Mouse (Mus musculus) lung, embryonic 15.5 days (tissue): ENCODE data around the gene Slc25a34. TPM values are rescaled to one million over a fixed set of nuclear protein-coding genes. Genes with fewer than 3 reads are reported as not detected.
A peak's percentile ranks its signal among the peaks of the same experiment; 100 is the strongest.

ENCODE experiments used
- ATAC-seq: fragments of 200-750 bp; cut with Nextera tagmentation; 2 replicates; pipeline ENCODE4 v1.8.0; 2017; ENCODE audit warnings: moderate number of reproducible peaks, borderline replicate concordance; ENCODE audit not compliant: low FRiP score, low TSS enrichment; ENCODE audit errors: extremely low read depth
- H3K27ac ChIP-seq: fragments of 300-500 bp; sonication (generic); 2 replicates; pipeline ENCODE4 v1.5.1; 2015; ENCODE audit warnings: moderate library complexity, mild to moderate bottlenecking, inconsistent platforms
- H3K27me3 ChIP-seq: fragments of 300-500 bp; sonication (generic); 2 replicates; pipeline ENCODE4 v1.6.1; 2015; ENCODE audit warnings: inconsistent platforms
- H3K36me3 ChIP-seq: fragments of 300-500 bp; sonication (generic); 2 replicates; pipeline ENCODE4 v1.6.1; 2015; ENCODE audit warnings: inconsistent platforms
- H3K4me1 ChIP-seq: fragments of 300-500 bp; sonication (generic); 2 replicates; pipeline ENCODE4 v1.6.1; 2015; ENCODE audit warnings: inconsistent platforms
- H3K4me2 ChIP-seq: fragments of 300-500 bp; sonication (generic); 2 replicates; pipeline ENCODE4 v1.6.1; 2015; ENCODE audit warnings: inconsistent platforms, mild to moderate bottlenecking, moderate library complexity
- H3K4me3 ChIP-seq: fragments of 300-500 bp; sonication (generic); 2 replicates; pipeline ENCODE4 v1.5.1; 2015; ENCODE audit warnings: mild to moderate bottlenecking, inconsistent platforms
- H3K9ac ChIP-seq: fragments of 300-500 bp; sonication (generic); 2 replicates; pipeline ENCODE4 v1.6.1; 2015; ENCODE audit warnings: inconsistent platforms
- H3K9me3 ChIP-seq: fragments of 300-500 bp; sonication (generic); 2 replicates; pipeline ENCODE4 v1.6.1; 2016; ENCODE audit warnings: inconsistent platforms
- WGBS: fragments of 180-500 bp; shearing (Covaris S2); methylation state at CpG from one replicate; pipeline ENCODE4 v1.1.7; 2015; 5-methylcytosine and 5-hydroxymethylcytosine counted together
- polyA plus RNA-seq: library from polyadenylated mRNA; unstranded; fragments of >200 nt; fragmentation: Nextera tagmentation; extraction: Ambion mirVana; gene quantifications from 2 replicates; pipeline ENCODE4 v1.2.1, GENCODE M21; 2015

The Slc25a34 gene
- polyA plus RNA-seq: 0.05 and 0.09 TPM in 2 replicates

- peak; percentile 9; the same call in 1 of the 2 replicates for ATAC-seq
- H3K27me3 ChIP-seq: no peaks in the 10 kb centered on the region
- 53% methylated on average over 1 of the region's 1 CpGs for WGBS
- H3K36me3 ChIP-seq: peaks cover 25% of the 10 kb centered on the region
- no peak within 1 kb of the TSS for H3K4me3 ChIP-seq
- H3K4me1 ChIP-seq: peaks cover 10% of the 10 kb centered on the region
- no peaks in the 10 kb centered on the region for H3K9me3 ChIP-seq
- H3K9ac ChIP-seq: no peak within 1 kb of the TSS
- no peak within 1 kb of the TSS for H3K4me2 ChIP-seq
- no peak within 1 kb of the TSS for H3K27ac ChIP-seq
Observed at GRCm38 (mm10) chr4:141623666-141624065, at the start of gene Slc25a34. Gene Slc25a34, minus strand, starts transcription at chr4:141623821.

GRCm38 (mm10) chr4:141672325-141672724, 48.7 kb upstream of the Slc25a34 start:
- Histone ChIP-seq H3K27ac (no peak overlapping the region), H3K4me1 (peaks cover 19% of the 10 kb centered on the region), H3K27me3 (no peaks in the 10 kb centered on the region), H3K4me2 (no peak overlapping the region), H3K9me3 (no peaks in the 10 kb centered on the region), H3K9ac (no peak overlapping the region), H3K4me3 (no peak overlapping the region), H3K36me3 (no peaks in the 10 kb centered on the region)
- WGBS: 75% methylated on average over 13 of the region's 13 CpGs
- ATAC-seq: no peak

GRCm38 (mm10) chr4:141671389-141671788, 47.8 kb upstream of the Slc25a34 start:
- no peak overlapping the region for H3K9ac ChIP-seq
- no peak overlapping the region; the same call in 1 of the 2 replicates for H3K4me2 ChIP-seq
- H3K36me3 ChIP-seq: no peaks in the 10 kb centered on the region
- peaks cover 19% of the 10 kb centered on the region for H3K4me1 ChIP-seq
- WGBS: 43% methylated on average over 4 of the region's 4 CpGs
- H3K4me3 ChIP-seq: no peak overlapping the region
- no peaks in the 10 kb centered on the region for H3K27me3 ChIP-seq
- H3K27ac ChIP-seq: peak overlapping the region; percentile 36; the same call in 1 of the 2 replicates
- ATAC-seq: peak; percentile 43; the same call in 1 of the 2 replicates
- H3K9me3 ChIP-seq: no peaks in the 10 kb centered on the region

- WGBS: 70% methylated on average over 18 of the region's 18 CpGs
- Histone ChIP-seq H3K4me2 (no peak overlapping the region), H3K4me3 (no peak overlapping the region), H3K4me1 (peaks cover 19% of the 10 kb centered on the region), H3K27ac (no peak overlapping the region), H3K9me3 (no peaks in the 10 kb centered on the region), H3K36me3 (no peaks in the 10 kb centered on the region), H3K27me3 (no peaks in the 10 kb centered on the region), H3K9ac (no peak overlapping the region)
- no peak for ATAC-seq
Observed at GRCm38 (mm10) chr4:141669898-141670712, 46.5 kb upstream of the Slc25a34 start.

GRCm38 (mm10) chr4:141664799-141665198, 41.2 kb upstream of the Slc25a34 start, which contains the start of gene Plekhm2:
Gene Plekhm2, minus strand, starts transcription at chr4:141664899.
- peak within 1 kb of the TSS; percentile 73 for H3K4me3 ChIP-seq
- peak within 1 kb of the TSS; percentile 81 for H3K9ac ChIP-seq
- H3K27me3 ChIP-seq: no peaks in the 10 kb centered on the region
- peaks cover 20% of the 10 kb centered on the region for H3K36me3 ChIP-seq
- H3K27ac ChIP-seq: peak within 1 kb of the TSS; percentile 67
- H3K9me3 ChIP-seq: no peaks in the 10 kb centered on the region
- 55% methylated on average over 8 of the region's 8 CpGs for WGBS
- peak within 1 kb of the TSS; percentile 81 for H3K4me2 ChIP-seq
- peaks cover 19% of the 10 kb centered on the region for H3K4me1 ChIP-seq
- ATAC-seq: no peak

- ATAC-seq: peak; percentile 87
- Histone ChIP-seq H3K9me3 (no peaks in the 10 kb centered on the region), H3K27ac (peak overlapping the region; percentile 67)
Observed at GRCm38 (mm10) chr4:141664011-141664745, 40.6 kb upstream of the Slc25a34 start.

GRCm38 (mm10) chr4:141663122-141663931, 39.7 kb upstream of the Slc25a34 start:
- Histone ChIP-seq H3K9ac (peak overlapping the region; percentile 81), H3K9me3 (no peaks in the 10 kb centered on the region), H3K27me3 (no peaks in the 10 kb centered on the region), H3K36me3 (peaks cover 32% of the 10 kb centered on the region), H3K4me2 (peak overlapping the region; percentile 81), H3K4me1 (peaks cover 19% of the 10 kb centered on the region), H3K27ac (peak overlapping the region; percentile 67), H3K4me3 (peak overlapping the region; percentile 73)
- WGBS: 3% methylated on average over 38 of the region's 47 CpGs
- peak; percentile 13; the same call in 1 of the 2 replicates for ATAC-seq

More at GRCm38 (mm10) chr4:141664011-141664745, 40.6 kb upstream of the Slc25a34 start:
- under 1% methylated on average over 60 of the region's 60 CpGs for WGBS
- H3K36me3 ChIP-seq: peaks cover 26% of the 10 kb centered on the region
- peak overlapping the region; percentile 73 for H3K4me3 ChIP-seq
- peaks cover 19% of the 10 kb centered on the region for H3K4me1 ChIP-seq
- no peaks in the 10 kb centered on the region for H3K27me3 ChIP-seq
- peak overlapping the region; percentile 81 for H3K4me2 ChIP-seq
- H3K9ac ChIP-seq: peak overlapping the region; percentile 81

GRCm38 (mm10) chr4:141660884-141661283, 37.3 kb upstream of the Slc25a34 start:
- WGBS: 90% methylated on average over 11 of the region's 11 CpGs
- no peak overlapping the region for H3K4me2 ChIP-seq
- peaks cover 19% of the 10 kb centered on the region for H3K4me1 ChIP-seq
- no peak overlapping the region for H3K27ac ChIP-seq
- H3K9me3 ChIP-seq: no peaks in the 10 kb centered on the region
- no peak overlapping the region for H3K4me3 ChIP-seq
- H3K9ac ChIP-seq: no peak overlapping the region
- peaks cover 32% of the 10 kb centered on the region for H3K36me3 ChIP-seq
- no peaks in the 10 kb centered on the region for H3K27me3 ChIP-seq
- no peak for ATAC-seq

GRCm38 (mm10) chr4:141659739-141660138, 36.1 kb upstream of the Slc25a34 start:
- Histone ChIP-seq H3K9ac (no peak overlapping the region), H3K4me3 (no peak overlapping the region), H3K4me1 (peaks cover 16% of the 10 kb centered on the region), H3K4me2 (no peak overlapping the region), H3K9me3 (no peaks in the 10 kb centered on the region), H3K36me3 (peaks cover 32% of the 10 kb centered on the region), H3K27ac (no peak overlapping the region), H3K27me3 (no peaks in the 10 kb centered on the region)
- WGBS: 67% methylated on average over 4 of the region's 4 CpGs
- ATAC-seq: no peak

- 85% methylated on average over 6 of the region's 6 CpGs for WGBS
- Histone ChIP-seq H3K4me2 (no peak overlapping the region), H3K36me3 (peaks cover 32% of the 10 kb centered on the region), H3K4me1 (peaks cover 12% of the 10 kb centered on the region), H3K9ac (no peak overlapping the region), H3K9me3 (no peaks in the 10 kb centered on the region), H3K27ac (no peak overlapping the region), H3K27me3 (no peaks in the 10 kb centered on the region), H3K4me3 (no peak overlapping the region)
- ATAC-seq: no peak
Observed at GRCm38 (mm10) chr4:141658846-141659484, 35.3 kb upstream of the Slc25a34 start.

GRCm38 (mm10) chr4:141656932-141657331, 33.3 kb upstream of the Slc25a34 start:
- Histone ChIP-seq H3K36me3 (peaks cover 38% of the 10 kb centered on the region), H3K27ac (no peak overlapping the region), H3K9ac (no peak overlapping the region), H3K4me2 (no peak overlapping the region), H3K27me3 (no peaks in the 10 kb centered on the region), H3K4me3 (no peak overlapping the region), H3K4me1 (peaks cover 2% of the 10 kb centered on the region), H3K9me3 (no peaks in the 10 kb centered on the region)
- no peak for ATAC-seq
- 81% methylated on average over 8 of the region's 8 CpGs for WGBS
